Mouse (Mus musculus) adrenal gland (tissue): ENCODE measurements around the gene Cda.

ENCODE experiments used
- intact Hi-C: fragments of 180-260 bp; cut with DNase I; formaldehyde crosslinking; loops from one replicate; pipeline ENCODE4 v1.15.1; 2025
- long read RNA-seq, 2 experiments: library from polyadenylated mRNA; unstranded; transcript quantifications; one replicate each; pipeline ENCODE4 v2.0.0; 2020; ENCODE audit warnings: borderline replicate concordance in 1 of 2; ENCODE audit not compliant: insufficient replicate concordance in 1 of 2

Cda gene
- long read RNA-seq, experiment 1, transcript Cda-202 (2 exons, 720 nt) = major isoform, 8 of 15 reads
- long read RNA-seq, experiment 1, transcript Cda-201 (4 exons, 846 nt) = minor isoform, 6 of 15 reads
- long read RNA-seq, experiment 1, partial matches to known transcripts = 0 of 15 reads
- long read RNA-seq, experiment 1, other reads (novel, unspliced or antisense) = 1 of 15 reads
- long read RNA-seq, experiment 2, transcript Cda-201 (4 exons, 846 nt) = minor isoform, 8 of 17 reads
- long read RNA-seq, experiment 2, transcript Cda-202 (2 exons, 720 nt) = major isoform, 9 of 17 reads
- long read RNA-seq, experiment 2, partial matches to known transcripts = 0 of 17 reads
- long read RNA-seq, experiment 2, other reads (novel, unspliced or antisense) = 0 of 17 reads

DNA sequence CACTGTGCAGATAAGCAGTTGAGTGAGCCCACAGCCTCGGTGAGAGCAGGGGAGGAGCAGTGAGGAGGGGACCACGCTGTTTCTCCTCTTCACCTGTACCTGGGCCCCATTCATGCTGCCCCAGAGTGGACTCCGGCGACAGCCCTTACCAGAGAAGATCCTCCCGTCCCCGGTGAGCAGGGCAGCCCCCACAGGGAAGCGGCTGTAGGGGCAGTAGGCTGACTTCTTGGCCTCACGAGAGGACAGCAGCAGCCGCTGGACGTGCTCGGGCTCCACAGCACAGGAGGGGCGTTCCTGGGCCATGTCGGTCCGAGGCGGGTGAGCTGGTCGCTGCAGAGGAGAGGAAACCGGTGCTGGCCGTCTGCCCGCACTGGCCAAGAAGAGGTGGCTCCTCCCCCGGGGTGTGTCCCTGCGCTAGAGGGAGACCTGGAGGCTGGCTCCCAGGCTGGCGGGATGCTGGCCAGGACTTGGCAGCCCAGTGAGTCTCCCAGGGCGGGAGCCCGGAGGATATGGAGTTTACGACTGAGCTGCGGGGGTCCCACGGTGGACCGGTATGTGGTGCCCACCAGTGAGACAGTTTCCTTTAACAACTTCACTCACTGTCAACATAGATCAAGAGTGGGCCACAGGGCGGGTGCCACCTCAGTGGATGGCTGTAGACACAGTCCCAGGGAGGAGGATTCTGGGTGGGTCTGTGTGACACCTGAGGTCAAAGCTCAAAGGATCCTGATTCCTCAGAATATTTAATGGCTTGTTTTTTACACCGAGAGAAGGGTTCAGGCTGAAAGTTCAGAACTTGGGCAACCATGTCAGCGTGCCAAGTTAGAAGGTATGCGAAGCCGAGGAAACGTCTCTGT, at the start of gene Cda:
Gene Cda (minus strand): TSS at position 352 of the 857 bp plus-strand sequence.
- intact Hi-C loops = no loop called here

DNA sequence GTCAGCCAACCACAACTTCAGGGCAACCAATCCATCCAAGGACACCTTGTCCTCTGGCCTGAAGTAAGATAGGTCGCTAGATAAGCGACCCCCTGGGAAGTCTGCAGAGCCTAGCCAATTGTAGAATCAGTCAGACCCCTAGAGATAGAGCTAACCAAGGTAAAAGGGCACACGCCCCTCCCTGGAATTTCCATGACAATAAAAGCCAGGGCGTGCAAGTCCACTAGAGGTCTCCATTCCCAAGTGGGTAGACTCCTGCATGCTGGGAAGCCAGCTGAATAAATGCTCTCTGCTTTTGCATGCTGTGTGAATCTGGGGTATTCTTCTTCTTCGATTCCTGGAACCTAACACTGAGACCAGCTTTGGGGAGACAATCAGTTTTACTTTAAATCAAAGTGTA, 48.6 kb upstream of the Cda start:
- intact Hi-C loops = no loop called here

- intact Hi-C loops = no loop called here
Observed at GRCm38 (mm10) chr4:138415991-138416390, 48.2 kb upstream of the Cda start.

DNA sequence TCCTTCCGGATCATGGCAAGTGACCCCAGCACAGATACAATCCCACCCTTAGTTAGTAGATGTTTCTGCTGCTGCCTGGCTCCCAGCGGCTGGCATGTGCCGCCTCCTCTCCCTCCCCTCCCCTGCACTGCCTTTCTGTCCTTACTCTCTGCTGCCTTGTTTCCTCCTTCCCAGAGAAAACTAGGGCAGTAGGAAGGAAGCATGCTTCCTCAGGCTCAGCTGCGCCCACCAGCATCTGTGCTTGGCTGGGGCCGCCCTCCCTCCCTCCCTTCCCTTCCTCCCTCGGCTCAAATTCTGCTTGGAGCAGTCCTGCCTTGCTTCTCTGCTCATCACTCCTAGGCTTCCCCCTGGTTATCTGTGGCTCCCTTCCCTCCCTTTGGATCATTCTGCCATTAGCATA, 46.9 kb upstream of the Cda start:
- intact Hi-C loops = no loop called here

DNA sequence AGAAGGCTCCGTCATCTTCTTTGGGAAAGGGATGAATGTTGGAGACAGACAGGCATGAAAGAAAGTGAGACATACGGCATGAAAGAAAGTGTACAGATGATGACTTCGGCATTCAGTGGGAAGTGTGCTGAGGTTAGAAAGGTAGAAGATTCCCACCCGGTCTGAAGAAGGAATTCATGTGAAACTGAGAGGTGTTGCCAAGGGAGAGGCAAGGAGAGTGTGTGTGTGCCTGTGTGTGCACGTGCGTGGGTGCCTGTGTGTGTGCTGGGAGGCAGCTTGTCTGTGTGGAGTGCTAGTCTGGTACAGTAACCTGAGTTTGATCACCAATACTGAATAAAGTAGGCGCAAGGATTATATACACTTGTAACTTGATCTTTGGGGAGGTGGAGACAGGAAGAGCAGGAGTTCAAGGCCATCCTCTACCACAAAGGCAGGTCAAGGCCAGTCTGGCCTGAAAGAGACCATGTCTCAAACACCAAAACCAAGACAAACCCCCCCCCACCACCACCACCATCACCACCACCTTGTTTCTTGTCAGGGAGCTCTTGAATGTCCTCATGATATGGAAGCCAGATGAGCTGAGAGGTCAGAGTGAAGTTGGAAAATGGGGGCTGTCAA, 43.8 kb upstream of the Cda start:
- intact Hi-C loops = no loop called here

DNA sequence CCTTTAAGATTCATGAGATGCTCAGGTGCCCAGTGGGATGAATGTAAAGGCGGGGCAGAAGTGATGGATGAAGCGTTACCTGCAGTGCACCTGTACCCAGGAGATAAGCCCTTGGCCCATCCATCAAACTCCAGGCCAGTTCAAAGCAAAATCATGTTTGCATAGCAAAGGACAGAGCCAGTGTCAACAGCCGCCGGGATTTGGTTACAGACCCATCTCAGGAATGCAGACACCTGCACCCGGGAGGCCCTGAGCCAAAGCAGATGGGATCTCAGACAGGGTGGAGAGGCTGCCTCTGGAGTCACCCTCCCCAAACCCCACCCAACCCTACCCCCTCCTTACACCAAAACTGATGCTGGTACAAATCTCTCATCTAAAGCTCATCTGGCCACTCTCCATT, 43.2 kb upstream of the Cda start:
- intact Hi-C loops = no loop called here

GRCm38 (mm10) chr4:138407479-138408194, 39.8 kb upstream of the Cda start:
- intact Hi-C loops = no loop called here

GRCm38 (mm10) chr4:138404806-138405205, 37.0 kb upstream of the Cda start:
- intact Hi-C loops = loop anchor here (1.0 kb wide), 1 partner anchor 24 kb away; no protein-coding TSS in a partner anchor

DNA sequence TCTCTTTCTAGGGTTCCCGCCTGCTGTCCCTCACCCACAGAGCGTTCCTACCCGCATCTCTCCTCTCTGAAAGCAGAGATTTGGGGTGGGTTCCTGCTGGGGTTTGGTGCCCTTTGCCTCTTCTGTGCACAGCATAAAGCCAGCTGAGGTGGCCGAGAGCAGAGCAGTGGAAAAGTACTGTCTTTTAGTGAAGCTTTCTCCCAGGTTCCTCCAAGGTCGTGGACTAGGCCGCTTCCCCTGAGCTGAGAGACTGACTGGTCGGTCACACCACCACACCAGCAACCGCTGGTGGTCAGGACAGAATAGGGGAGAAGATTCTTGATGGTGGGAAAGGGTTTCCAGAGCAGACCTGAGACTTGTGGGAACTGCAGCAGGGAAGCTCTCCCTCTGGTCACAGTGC, 28.9 kb upstream of the Cda start:
- intact Hi-C loops = no loop called here

DNA sequence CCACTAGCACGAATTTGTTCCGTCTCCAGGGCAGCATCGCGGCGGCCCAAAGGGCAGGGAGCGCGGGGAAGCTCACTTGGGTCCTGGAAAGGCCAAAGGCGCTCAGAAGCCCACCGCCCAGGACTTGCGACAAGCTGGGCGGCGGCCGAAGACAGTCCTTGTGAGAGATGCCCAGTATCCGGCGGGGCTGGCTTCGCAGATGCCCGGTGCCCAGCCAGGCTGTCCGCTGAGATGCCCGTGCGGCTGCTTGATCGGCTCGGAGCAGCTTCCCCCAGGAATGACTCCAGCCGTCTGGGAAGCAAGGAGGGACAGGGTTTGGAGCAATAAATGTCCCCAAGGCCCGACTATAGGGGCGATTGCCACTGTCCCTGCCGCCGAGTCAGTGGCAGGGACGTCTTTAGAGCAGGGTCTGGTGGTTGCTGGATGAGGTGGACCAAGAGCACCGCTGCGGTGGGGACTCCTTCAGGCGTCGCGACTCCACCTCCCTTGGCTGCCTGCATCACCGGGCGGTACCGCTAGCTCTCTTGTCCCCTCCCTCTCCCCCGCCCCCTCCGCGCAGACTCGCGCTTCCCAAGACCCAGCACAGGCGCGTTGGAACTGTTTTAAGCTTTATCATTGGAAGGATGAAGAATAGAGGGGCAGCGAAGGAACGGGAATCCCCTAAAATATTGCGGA, 28.3 kb upstream of the Cda start, which contains the start of gene Fam43b:
Gene Fam43b (minus strand): TSS at position 558 of the 675 bp plus-strand sequence.
- intact Hi-C loops = no loop called here

DNA sequence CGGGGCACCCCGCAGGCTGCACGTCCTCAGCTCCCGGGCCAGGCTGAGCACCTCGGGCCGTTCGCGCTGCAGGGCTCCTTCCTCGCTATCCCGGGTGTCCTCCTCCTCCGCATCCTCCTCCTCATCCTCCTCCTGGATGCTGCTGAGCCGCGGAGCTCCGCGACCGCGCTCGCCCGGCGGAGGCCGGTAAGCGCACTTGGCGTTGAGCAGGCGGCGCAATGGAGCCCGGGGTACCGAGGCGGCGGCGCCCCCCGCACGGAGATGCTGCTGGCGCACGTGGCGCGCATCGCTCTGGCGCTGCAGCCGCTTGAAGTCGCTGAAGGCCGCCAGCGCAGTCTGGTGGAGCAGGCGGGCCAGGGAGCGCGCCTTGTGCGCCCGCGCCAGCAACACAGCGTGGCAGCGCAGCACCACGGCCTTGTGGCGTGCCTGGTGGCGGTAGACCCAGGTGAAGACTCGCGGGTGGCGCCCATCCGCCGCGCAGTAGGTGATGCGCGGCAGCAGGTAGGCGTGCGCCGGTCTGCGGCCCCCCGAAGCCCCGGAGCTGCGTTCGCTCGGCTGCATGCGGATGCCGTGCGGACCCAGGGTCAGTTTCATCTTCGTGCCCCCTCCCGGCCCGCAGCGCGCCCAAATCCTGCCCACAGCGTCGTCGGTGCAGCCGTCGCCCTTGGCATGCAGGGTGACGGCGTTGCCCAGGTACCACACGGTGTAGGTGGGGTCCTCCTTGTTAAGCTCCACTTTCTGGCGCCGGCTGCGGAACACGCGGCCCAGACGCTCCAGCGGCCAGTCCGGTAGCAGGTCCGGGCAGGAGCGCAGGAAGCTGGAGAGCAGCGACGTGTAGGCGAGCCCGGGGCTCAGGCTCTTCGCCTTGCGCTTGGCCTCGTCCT, 27.5 kb upstream of the Cda start:
- intact Hi-C loops = no loop called here

DNA sequence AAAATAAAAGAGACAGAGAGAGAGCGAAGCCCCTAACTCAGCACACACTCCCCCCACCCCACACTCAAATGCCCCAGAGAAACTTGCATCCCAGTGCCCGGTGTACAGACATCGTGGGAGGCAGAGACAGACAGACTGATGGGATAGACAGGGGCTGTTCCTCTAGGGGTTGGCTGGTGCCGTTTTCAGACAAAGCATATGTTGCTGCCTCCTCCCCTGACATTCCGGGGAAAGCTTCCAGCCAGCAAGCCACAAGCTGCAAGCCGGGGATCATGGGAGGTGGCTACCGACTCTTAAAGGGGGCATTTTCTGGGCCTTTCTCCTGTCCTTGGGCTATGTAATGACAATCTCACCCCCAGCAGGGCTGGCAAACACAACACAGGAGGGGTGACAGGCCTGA, 25.9 kb upstream of the Cda start:
- intact Hi-C loops = no loop called here

DNA sequence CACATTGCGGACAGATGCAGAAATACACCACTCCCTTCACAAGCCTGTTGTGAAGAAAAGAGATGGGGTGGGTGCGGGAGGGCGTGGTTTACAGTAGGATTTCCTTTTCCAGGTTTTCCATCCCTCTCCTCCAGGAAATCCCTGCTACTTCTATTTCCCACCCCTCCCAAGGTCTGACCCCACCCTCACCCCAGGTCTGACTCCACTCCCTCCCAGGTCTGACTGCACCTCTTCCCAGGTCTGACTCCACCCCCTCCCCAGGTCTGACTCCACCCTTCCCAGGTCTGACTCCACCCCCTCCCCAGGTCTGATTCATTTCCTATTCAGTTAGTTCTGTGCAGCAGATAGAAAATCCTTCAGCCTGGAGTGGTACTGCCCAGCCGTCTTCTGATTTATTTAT, 16.0 kb upstream of the Cda start:
- intact Hi-C loops = loop anchor here (5.0 kb wide), 1 partner anchor 44 kb away; no protein-coding TSS in a partner anchor

- intact Hi-C loops = loop anchor here (5.0 kb wide), 1 partner anchor 45 kb away; no protein-coding TSS in a partner anchor
Observed at GRCm38 (mm10) chr4:138382462-138382861, 14.7 kb upstream of the Cda start.

DNA sequence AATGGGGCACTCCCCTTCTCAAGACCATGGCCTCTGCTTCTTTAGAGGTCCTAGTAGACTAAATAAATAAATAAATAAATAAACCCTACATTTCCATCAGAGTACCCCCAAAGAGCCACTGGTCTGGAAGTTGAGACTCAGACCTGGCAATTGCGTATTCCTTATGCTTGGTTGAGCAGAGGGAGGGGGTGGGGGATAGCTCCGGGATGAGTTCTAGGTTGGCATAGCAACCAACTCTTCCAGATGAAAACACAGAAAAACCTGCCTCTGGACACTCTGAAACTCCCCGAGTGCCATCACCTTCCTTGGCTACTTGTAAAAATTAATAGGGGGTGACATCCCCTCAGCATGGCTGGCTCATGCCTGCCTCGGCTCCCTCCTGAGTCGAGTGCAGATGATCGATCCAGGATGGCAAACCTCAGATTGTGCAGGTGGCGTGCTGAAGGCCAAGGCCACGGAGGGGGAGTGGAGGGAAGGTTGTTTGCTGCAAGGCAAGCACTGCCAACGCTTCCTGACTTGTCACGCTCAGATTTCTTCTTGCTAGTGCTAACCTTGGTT, 12.4 kb upstream of the Cda start:
- intact Hi-C loops = loop anchor here (5.0 kb wide), 1 partner anchor 47 kb away; no protein-coding TSS in a partner anchor

- intact Hi-C loops = loop anchor here (1.0 kb wide), 1 partner anchor 54 kb away; no protein-coding TSS in a partner anchor
Observed at GRCm38 (mm10) chr4:138379091-138379840, 11.5 kb upstream of the Cda start.

GRCm38 (mm10) chr4:138377526-138377925, 9.7 kb upstream of the Cda start:
- intact Hi-C loops = no loop called here

- intact Hi-C loops = no loop called here
Observed at GRCm38 (mm10) chr4:138375117-138375516, 7.3 kb upstream of the Cda start.
